Mouse (Mus musculus) liver, embryonic 14.5 days (tissue): ENCODE data around the gene Atxn1.
A peak's percentile ranks its signal among the peaks of the same experiment; 100 is the strongest.

Source experiments
- CTCF ChIP-seq: IDR thresholded peaks from 2 replicates; pipeline ENCODE4 v1.5.1; 2016; ENCODE audit warnings: antibody characterized with exemption, low read depth, control low read depth
- EP300 ChIP-seq: IDR thresholded peaks from 2 replicates; pipeline ENCODE4 v1.6.1; 2016; ENCODE audit warnings: antibody characterized with exemption, low read depth

GRCm38 (mm10) chr13:45577784-45578183 lies 387.0 kb downstream of the Atxn1 start:
- peak; percentile 31; the same call in 1 of the 2 replicates for TF ChIP-seq CTCF
- no peak for TF ChIP-seq EP300
